Mouse (Mus musculus): ENCODE measurements around the gene Olfr1510. TPM values are rescaled to one million over a fixed set of nuclear protein-coding genes. Genes with fewer than 3 reads are reported as not detected.
"Not testable (repeated sequence)": the region's sequence is repeated elsewhere in the genome, so short reads cannot be mapped to it uniquely, and the experiment has no call there.

Olfr1510 gene
- polyA plus RNA-seq (2012; rRNA removed), result not detected in 2 replicates

GRCm38 (mm10) chr14:52414273-52414672 lies at the start of gene Olfr1510:
Olfr1510 (minus strand) TSS chr14:52414373.
- Histone ChIP-seq H3K4me1 (ENCODE audit: control insufficient read depth, insufficient read depth, low read length) (no peaks in the 10 kb centered on the region), H3K4me3 (replicated peaks; ENCODE audit: extremely low read depth, low read depth, low read length) (no peak within 1 kb of the TSS)
- TF ChIP-seq POLR2A (IDR thresholded peaks at IDR 0.05; ENCODE audit: borderline replicate concordance, extremely low read depth, low read depth, low read length), result no peak
- TF ChIP-seq CTCF (IDR thresholded peaks at IDR 0.05; ENCODE audit: insufficient read depth, low read length), result no peak
- no peak for DNase-seq
- WGBS, result 86% methylated on average over 3 of the region's 3 CpGs

- no peak for DNase-seq
- H3K4me3 ChIP-seq (replicated peaks; ENCODE audit: extremely low read depth, low read depth, low read length), result no peak overlapping the region
- TF ChIP-seq POLR2A (IDR thresholded peaks at IDR 0.05; ENCODE audit: borderline replicate concordance, extremely low read depth, low read depth, low read length) (no peak), CTCF (IDR thresholded peaks at IDR 0.05; ENCODE audit: insufficient read depth, low read length) (no peak)
- no peaks in the 10 kb centered on the region for H3K4me1 ChIP-seq (ENCODE audit: control insufficient read depth, insufficient read depth, low read length)
These were observed 47.8 kb upstream of the Olfr1510 start for GRCm38 (mm10) chr14:52461928-52462327.

GRCm38 (mm10) chr14:52451138-52451537 lies 37.0 kb upstream of the Olfr1510 start:
- no peak for DNase-seq

GRCm38 (mm10) chr14:52442690-52443089 lies 28.5 kb upstream of the Olfr1510 start, which contains the start of gene Olfr1509:
Olfr1509 (plus strand) TSS chr14:52442990.
- no peak for DNase-seq
- no peak within 1 kb of the TSS for H3K4me3 ChIP-seq (replicated peaks; ENCODE audit: extremely low read depth, low read depth, low read length)
- TF ChIP-seq CTCF (IDR thresholded peaks at IDR 0.05; ENCODE audit: insufficient read depth, low read length), result no peak
- no peak for TF ChIP-seq POLR2A (IDR thresholded peaks at IDR 0.05; ENCODE audit: borderline replicate concordance, extremely low read depth, low read depth, low read length)
- no peaks in the 10 kb centered on the region for H3K4me1 ChIP-seq (ENCODE audit: control insufficient read depth, insufficient read depth, low read length)

More at GRCm38 (mm10) chr14:52451138-52451537, 37.0 kb upstream of the Olfr1510 start:
- no peaks in the 10 kb centered on the region for H3K4me1 ChIP-seq (ENCODE audit: control insufficient read depth, insufficient read depth, low read length)
- 64% methylated on average over 8 of the region's 8 CpGs for WGBS
- no peak for TF ChIP-seq POLR2A (IDR thresholded peaks at IDR 0.05; ENCODE audit: borderline replicate concordance, extremely low read depth, low read depth, low read length)
- no peak for TF ChIP-seq CTCF (IDR thresholded peaks at IDR 0.05; ENCODE audit: insufficient read depth, low read length)
- H3K4me3 ChIP-seq (replicated peaks; ENCODE audit: extremely low read depth, low read depth, low read length), result no peak overlapping the region

- no peak overlapping the region for H3K4me3 ChIP-seq (replicated peaks; ENCODE audit: extremely low read depth, low read depth, low read length)
- no peak for DNase-seq
- TF ChIP-seq POLR2A (IDR thresholded peaks at IDR 0.05; ENCODE audit: borderline replicate concordance, extremely low read depth, low read depth, low read length) (no peak), CTCF (IDR thresholded peaks at IDR 0.05; ENCODE audit: insufficient read depth, low read length) (no peak)
- H3K4me1 ChIP-seq (ENCODE audit: control insufficient read depth, insufficient read depth, low read length), result no peaks in the 10 kb centered on the region
- WGBS, result 83% methylated on average over 1 of the region's 1 CpGs
These were observed 13.5 kb upstream of the Olfr1510 start for GRCm38 (mm10) chr14:52427686-52428085.

GRCm38 (mm10) chr14:52410142-52410919 lies 3.8 kb downstream of the Olfr1510 start:
- not testable (repeated sequence) for DNase-seq; H3K4me3 ChIP-seq (replicated peaks; ENCODE audit: extremely low read depth, low read depth, low read length); H3K4me1 ChIP-seq (ENCODE audit: control insufficient read depth, insufficient read depth, low read length)
- 55% methylated on average over 8 of the region's 10 CpGs for WGBS

GRCm38 (mm10) chr14:52397279-52397678 lies 16.9 kb downstream of the Olfr1510 start, which contains the start of gene Olfr1511:
Olfr1511 (minus strand) TSS chr14:52397379.
- 73% methylated on average over 4 of the region's 4 CpGs for WGBS
- no peak for DNase-seq
- Histone ChIP-seq H3K4me3 (replicated peaks; ENCODE audit: extremely low read depth, low read depth, low read length) (no peak within 1 kb of the TSS), H3K4me1 (ENCODE audit: control insufficient read depth, insufficient read depth, low read length) (no peaks in the 10 kb centered on the region)
- no peak for TF ChIP-seq POLR2A (IDR thresholded peaks at IDR 0.05; ENCODE audit: borderline replicate concordance, extremely low read depth, low read depth, low read length)
- TF ChIP-seq CTCF (IDR thresholded peaks at IDR 0.05; ENCODE audit: insufficient read depth, low read length), result no peak

- 53% methylated on average over 9 of the region's 9 CpGs for WGBS
- DNase-seq, result not testable (repeated sequence)
These were observed 23.9 kb downstream of the Olfr1510 start for GRCm38 (mm10) chr14:52390084-52390848.

GRCm38 (mm10) chr14:52379068-52379467 lies 35.1 kb downstream of the Olfr1510 start, which contains the start of gene Olfr1512:
Olfr1512 (minus strand) TSS chr14:52379168.
- WGBS, result 60% methylated on average over 2 of the region's 2 CpGs
- Histone ChIP-seq H3K4me1 (ENCODE audit: control insufficient read depth, insufficient read depth, low read length) (no peaks in the 10 kb centered on the region), H3K4me3 (replicated peaks; ENCODE audit: extremely low read depth, low read depth, low read length) (no peak within 1 kb of the TSS)
- TF ChIP-seq CTCF (IDR thresholded peaks at IDR 0.05; ENCODE audit: insufficient read depth, low read length) (no peak), POLR2A (IDR thresholded peaks at IDR 0.05; ENCODE audit: borderline replicate concordance, extremely low read depth, low read depth, low read length) (no peak)
- no peak for DNase-seq

More at GRCm38 (mm10) chr14:52390084-52390848, 23.9 kb downstream of the Olfr1510 start:
- H3K4me1 ChIP-seq (ENCODE audit: control insufficient read depth, insufficient read depth, low read length); H3K4me3 ChIP-seq (replicated peaks; ENCODE audit: extremely low read depth, low read depth, low read length): not testable (repeated sequence)

GRCm38 (mm10) chr14:52368741-52369140 lies 45.4 kb downstream of the Olfr1510 start:
- no peak for TF ChIP-seq CTCF (IDR thresholded peaks at IDR 0.05; ENCODE audit: insufficient read depth, low read length)
- no peak for TF ChIP-seq POLR2A (IDR thresholded peaks at IDR 0.05; ENCODE audit: borderline replicate concordance, extremely low read depth, low read depth, low read length)

More at GRCm38 (mm10) chr14:52368741-52369140, 45.4 kb downstream of the Olfr1510 start:
- H3K4me1 ChIP-seq (ENCODE audit: control insufficient read depth, insufficient read depth, low read length), result no peaks in the 10 kb centered on the region
- 77% methylated on average over 3 of the region's 3 CpGs for WGBS
- DNase-seq, result no peak
- H3K4me3 ChIP-seq (replicated peaks; ENCODE audit: extremely low read depth, low read depth, low read length), result no peak overlapping the region

Other genes with a start within 250 kb of the Olfr1510 start
- gene Supt16, start 217.0 kb downstream of the Olfr1510 start, polyA plus RNA-seq (2012; rRNA removed), result 5.8 and 10.8 TPM in 2 replicates
- gene Chd8, start 156.6 kb downstream of the Olfr1510 start, polyA plus RNA-seq (2012; rRNA removed), result 23.6 and 32.9 TPM in 2 replicates
- gene Tox4, start 135.2 kb downstream of the Olfr1510 start, polyA plus RNA-seq (2012; rRNA removed), result 23.0 and 32.0 TPM in 2 replicates
- gene Rab2b, start 134.8 kb downstream of the Olfr1510 start, polyA plus RNA-seq (2012; rRNA removed), result 7.7 and 13.0 TPM in 2 replicates
- 20.3 and 22.7 TPM in 2 replicates for gene Mettl3, start 109.2 kb downstream of the Olfr1510 start, polyA plus RNA-seq (2012; rRNA removed)
- 6.3 and 8.1 TPM in 2 replicates for gene Sall2, start 85.6 kb downstream of the Olfr1510 start, polyA plus RNA-seq (2012; rRNA removed)
- gene Olfr1513, start 58.0 kb downstream of the Olfr1510 start, polyA plus RNA-seq (2012; rRNA removed), result not detected in 2 replicates
- gene Olfr1512, start 35.2 kb downstream of the Olfr1510 start, polyA plus RNA-seq (2012; rRNA removed), result not detected in 2 replicates
- not detected in 2 replicates for gene Olfr1511, start 17.0 kb downstream of the Olfr1510 start, polyA plus RNA-seq (2012; rRNA removed)
- not detected in 2 replicates for gene Olfr1509, start 28.6 kb upstream of the Olfr1510 start, polyA plus RNA-seq (2012; rRNA removed)
- gene Olfr1508, start 53.1 kb upstream of the Olfr1510 start, polyA plus RNA-seq (2012; rRNA removed), result not detected in 2 replicates
- gene Olfr1507, start 81.4 kb upstream of the Olfr1510 start, polyA plus RNA-seq (2012; rRNA removed), result not detected in 2 replicates

Data from lung, adult 2 months (tissue).